Mouse (Mus musculus): ENCODE measurements around the gene Baiap2l2.
"Not testable (repeated sequence)": the region's sequence is repeated elsewhere in the genome, so short reads cannot be mapped to it uniquely, and the experiment has no call there.

Baiap2l2 gene

DNA sequence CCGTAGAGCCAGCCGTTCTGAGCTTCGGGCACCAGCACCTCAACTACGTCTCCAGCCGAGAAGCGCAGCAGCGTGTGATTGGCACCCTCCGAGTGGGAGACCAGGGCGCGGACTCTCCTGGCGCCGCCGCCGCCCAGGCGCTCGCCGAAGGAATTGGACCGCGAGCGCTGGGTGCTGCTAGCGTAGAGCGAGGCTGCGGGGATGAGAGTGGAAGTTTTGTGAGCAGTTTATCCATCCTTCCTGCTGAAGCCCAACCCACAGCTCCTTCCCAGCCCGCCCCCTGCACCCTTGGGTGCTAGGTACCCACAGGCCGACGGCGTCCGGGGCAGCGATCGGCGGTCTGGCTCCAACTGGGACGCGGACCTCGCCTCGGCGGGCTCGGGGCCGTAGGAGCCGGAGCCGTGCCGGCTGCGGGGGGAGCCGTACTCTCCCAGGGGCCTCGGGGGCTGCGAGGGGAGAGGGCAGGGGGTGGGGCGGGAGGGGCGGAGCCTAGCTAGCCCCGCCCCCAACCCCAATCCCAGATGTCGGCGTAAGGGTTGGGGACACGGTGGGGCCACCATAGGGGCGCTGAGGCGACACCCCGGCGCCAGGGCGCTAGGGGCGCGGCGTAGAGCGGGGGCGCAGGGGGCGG lies 24.1 kb downstream of the Baiap2l2 start:
- DNase-seq (ENCODE audit: low read depth, low spot score): peak; percentile 75

DNA sequence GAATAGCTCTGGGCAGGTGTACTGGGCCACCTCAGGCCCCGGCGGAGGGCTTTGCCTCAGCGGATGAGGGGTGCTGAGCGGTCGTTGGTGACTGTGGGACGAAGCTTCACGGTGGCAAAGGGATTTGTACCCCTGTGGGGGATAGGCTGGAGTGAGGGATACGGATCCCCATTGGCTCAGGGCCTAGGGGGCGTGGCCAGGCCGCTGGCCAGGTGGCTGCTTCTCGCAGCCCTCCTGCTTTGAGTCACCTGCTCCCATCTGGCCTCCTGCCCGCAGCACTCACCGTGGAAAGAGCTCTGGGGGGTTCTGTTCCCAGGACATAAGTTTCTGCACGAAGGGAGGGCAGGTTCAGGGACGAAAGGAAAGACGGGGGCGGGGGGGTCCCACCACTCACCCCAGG lies 26.8 kb downstream of the Baiap2l2 start:
- no peak for DNase-seq (ENCODE audit: low read depth, low spot score)

DNA sequence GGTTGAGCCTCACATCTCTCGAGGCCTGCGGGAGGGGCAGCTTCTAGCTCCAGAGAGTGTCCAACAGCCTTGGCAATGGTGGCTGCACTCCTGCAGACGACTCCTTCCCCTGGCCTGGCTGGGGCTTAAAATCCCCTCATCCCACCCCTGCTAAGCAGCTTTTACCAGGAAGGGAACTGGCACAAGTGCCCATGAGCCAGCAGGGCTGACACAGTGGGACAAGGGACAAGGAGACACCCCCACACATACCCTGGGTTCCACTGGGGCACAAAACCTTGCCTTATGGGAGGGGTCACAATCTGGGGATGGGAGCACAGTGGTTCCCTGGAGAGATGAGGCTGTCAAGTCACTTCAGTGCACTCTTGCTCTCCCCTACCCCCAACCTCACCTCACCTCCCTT lies 30.7 kb downstream of the Baiap2l2 start, which contains the start of gene Slc16a8:
Slc16a8 (minus strand) TSS at position 101 of the 400 bp plus-strand sequence.
- DNase-seq (ENCODE audit: low read depth, low spot score): no peak

DNA sequence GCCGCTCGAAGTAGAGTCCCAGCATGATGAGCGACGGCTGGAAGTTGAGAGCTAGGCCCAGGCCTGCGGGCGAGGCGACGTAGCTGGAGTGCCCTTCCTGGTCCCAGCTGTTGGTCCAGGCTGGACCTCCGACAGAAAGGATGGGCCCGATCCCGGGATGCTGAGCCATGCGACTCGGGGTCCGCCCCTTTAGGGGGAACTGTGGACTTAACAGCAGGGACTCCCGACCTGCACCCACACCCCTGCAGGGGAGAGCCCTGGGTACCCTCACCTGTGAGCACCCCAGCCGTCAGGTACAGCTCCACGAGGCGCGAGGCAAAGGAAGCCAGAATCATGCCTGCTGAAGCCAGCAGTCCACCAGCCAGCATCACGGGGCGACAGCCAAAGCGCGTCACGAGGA lies 32.8 kb downstream of the Baiap2l2 start:
- DNase-seq (ENCODE audit: low read depth, low spot score): no peak

DNA sequence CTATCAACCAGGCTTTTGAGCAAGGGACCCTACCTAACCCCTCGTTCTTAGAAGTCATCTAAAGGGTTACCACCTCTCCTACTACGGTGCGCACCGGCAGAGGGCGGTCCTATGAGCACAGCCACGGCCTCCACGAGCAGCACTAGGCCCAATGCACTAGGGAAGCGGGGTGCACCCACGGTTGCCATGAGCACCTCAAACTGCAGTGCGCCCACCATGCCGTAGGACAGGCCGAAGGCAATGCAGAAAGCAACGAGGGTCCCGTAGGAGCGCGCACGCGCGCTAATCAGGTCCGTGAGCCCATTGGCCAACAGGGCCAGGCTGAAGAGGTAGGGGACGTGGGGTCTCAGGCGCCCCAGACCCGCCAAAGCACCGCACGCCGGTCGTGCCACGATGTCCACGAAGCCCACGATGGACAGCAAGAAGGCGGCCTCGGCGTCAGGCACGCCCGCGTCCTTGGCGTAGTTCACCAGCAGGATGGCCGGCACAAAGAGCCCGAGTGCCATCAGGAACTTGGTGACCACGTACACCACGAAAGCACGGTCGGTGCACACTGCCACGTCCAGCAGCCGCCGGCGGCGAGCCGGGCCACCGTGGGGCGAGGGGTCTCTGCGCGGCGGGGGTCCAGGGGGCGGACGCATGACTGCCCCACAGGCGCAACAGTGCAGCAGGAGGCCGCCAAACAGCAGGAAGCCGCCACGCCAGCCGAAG lies 33.4 kb downstream of the Baiap2l2 start:
- DNase-seq (ENCODE audit: low read depth, low spot score): peak; percentile 59

DNA sequence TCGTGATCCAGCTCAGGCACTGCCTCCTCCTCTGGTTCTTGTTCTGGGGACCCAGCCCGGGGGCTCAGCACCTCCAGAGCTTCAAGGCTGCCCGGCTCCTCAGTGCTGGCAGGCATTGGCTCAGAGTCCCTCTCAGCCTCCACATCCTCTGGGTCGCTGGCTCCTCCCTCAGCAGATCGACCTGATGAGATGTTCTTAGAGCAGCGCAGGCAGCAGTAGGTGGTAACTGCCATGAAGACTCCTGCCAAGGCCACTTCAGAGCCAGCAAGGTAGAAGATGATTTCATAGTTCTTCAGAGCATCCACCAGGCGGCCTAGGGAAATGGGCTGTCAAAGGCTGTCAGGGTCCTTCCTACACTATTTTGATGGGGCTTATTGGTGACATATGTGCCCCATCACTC lies 34.2 kb downstream of the Baiap2l2 start:
- peak; percentile 74 for DNase-seq (ENCODE audit: low read depth, low spot score)

DNA sequence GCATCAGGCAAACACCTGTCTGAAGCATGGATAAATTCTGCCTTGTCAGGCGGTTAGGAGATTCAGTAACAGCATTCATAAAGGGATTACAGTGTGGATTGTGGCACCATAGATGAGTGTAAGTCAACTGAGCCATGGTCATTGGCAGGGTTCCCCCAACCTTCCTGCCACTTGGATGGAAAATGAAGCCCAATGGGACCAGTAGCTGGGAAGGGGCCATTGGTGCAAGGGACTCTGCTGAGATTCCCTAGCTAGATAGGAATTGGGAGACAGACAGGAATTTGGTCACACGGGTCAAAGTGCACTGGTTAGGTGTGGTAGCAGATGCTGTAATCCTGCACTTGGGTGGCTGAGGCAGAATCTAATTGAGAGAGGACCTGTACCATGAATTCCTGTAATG lies 35.1 kb downstream of the Baiap2l2 start:
- DNase-seq (ENCODE audit: low read depth, low spot score): no peak

DNA sequence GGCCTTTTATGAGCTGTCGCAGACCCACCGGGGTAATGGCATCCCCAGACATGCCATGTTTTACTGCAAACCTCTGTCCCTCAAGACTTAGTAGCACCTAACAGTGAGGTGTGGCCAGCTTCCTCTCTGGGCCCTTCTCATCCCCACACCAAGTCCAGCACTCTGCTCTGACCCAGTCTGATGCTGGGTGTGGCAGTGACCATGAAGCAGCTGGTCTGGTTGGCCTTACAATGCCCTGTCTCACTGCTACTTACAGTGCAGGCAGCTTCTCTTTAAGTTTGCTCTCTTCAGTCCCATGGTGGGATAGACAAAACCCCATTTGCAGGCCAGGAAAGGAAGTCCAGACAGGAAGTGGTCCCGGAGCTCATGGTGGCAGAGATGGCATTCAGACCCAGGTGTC lies 40.0 kb downstream of the Baiap2l2 start:
- no peak for DNase-seq (ENCODE audit: low read depth, low spot score)

DNA sequence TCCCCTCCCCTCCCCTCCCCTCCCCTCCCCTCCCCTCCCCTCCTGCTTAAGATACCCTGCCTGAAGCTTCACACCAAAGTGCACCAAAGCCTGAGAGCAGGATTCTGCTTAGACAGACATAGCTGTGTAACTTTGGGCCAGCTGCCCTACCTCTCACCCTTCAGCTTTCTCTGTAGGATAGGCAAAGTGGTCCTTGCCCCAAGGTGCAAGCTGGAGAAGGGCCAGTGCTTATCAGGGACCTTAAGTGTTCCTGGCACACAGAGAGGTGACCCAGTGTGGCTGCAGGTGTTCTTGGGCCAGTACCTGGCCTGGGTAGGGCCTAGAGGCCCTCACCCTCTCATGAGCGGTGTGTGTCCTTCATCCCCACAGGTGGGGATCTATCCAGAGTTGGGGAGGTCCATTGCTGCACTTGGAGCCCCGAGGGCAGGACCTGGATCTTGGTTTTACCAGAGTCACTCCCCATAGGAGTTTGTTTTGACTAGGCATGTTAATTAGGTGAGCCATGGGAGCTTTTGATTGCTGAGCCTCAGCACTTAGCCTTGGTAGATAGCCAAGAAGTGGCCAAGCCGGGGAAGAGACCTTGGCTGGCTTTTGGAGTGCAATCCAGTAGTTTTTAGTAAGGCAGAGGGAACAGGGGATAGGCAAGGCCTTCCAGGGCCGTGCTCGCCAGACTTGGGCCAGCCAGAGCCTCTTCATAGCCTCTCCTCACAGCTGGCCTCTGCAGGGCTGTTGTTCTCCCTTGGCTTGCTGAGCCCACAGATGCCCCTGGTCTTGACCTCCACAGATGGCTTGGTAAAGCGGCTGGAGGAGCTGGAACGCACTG lies 41.1 kb downstream of the Baiap2l2 start:
- DNase-seq (ENCODE audit: low read depth, low spot score): no peak

DNA sequence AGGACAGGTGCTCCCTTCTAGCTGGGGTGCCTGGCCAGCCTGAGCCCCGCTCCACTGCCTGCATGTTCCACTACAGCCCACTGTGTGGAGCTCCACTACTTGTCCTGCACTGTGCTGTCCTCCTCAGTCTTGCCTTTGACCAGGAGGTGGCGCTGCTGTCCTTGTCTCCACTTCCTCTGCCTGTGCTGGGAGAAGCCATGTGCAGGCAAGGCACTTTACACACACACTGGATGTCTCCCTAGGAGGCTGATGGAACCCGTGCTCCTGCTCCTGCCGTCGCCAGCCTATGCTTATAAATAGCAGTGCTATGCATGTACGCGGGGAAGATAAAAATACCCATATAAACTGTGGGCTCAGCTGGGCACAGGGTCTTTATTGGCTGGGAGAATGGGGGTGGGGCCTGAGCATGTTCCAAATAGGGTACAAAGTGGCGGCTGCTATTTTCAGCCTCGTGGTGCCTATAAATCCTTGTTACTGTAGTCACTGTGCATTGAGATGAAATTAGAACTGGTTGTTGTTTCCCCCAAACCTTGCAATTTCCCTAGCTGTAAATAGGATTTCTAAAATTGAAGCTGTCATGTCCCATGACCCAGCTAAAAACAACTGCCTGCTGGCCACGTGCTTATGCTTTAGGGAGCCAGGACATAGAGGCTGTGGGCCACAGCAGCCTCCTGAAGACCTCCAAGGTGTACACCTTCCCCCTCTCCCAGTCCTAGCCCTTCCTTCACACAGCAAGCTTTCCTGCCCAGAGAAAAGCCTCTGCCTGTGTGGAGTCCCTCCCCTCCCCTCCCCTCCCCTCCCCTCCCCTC lies 41.9 kb downstream of the Baiap2l2 start:
- DNase-seq (ENCODE audit: low read depth, low spot score): peak; percentile 99

DNA sequence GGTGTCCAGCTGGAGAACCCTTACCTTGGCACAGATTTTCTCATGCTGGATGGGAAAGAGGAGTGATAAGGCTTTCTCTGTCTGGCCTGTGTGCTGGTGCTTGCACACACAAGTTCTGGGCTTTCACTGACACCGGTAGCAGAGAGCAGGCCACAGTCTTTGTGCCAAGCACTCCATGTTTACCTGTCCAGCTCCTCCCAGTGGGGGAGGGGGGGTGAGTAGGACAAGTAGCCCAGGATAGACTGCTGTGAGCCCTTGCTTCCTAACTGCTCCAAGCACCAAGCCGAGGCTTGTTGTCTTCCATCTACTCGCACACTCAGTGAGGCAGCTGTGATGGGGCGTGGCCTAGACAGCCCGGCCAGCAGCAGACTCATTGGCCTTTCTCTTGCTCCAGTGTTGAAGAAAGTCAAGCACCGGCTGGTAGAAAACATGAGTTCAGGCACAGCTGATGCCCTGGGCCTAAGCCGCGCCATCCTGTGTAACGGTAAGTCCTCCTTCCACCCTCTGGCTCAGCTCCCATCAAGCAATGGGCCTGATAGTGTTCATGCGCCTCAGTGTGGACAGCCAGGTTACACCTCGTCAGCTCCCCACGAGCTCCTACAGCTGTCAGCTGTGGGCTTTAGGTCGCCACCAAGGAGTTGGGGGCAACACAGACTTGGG lies 42.6 kb downstream of the Baiap2l2 start:
- DNase-seq (ENCODE audit: low read depth, low spot score): peak; percentile 31

DNA sequence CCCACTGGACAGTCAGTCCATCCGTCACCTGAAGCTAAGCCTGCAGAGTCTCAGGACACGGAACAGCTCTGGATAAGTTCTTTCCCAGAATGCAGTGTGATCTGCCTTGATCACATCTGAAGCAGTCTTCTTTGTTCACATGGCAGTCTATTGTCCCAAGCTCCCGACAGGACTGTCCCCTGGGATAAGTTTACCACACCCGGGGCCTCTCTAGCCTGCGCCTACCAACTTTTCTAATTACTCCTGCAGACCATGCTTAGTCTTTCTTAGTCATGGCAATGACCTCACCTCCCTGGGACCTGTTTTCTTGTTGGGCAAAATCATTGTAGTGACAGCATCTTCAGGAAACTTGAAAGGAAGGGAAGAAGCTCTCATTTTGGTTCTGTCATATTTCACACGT lies 47.3 kb downstream of the Baiap2l2 start:
- no peak for DNase-seq (ENCODE audit: low read depth, low spot score)

DNA sequence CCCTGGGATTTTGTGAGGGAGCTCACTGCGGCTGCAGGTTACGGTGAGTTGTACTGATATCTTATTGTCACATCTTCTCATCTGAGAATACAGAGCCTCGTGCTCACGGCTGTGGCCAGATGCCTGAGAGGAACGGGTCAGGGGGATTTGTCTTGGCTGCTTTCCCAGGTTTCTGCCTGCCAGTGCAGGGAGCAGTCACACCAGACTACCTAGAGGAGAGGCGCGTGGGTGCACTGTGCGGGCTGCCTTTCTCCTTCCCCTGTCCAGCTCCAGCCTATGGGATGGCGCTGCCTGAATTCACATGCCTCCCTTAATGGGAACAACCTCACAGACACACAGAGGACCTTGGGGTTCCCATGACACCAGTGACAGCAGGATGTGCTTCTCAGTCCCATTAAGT lies 50.1 kb downstream of the Baiap2l2 start:
- no peak for DNase-seq (ENCODE audit: low read depth, low spot score)

DNA sequence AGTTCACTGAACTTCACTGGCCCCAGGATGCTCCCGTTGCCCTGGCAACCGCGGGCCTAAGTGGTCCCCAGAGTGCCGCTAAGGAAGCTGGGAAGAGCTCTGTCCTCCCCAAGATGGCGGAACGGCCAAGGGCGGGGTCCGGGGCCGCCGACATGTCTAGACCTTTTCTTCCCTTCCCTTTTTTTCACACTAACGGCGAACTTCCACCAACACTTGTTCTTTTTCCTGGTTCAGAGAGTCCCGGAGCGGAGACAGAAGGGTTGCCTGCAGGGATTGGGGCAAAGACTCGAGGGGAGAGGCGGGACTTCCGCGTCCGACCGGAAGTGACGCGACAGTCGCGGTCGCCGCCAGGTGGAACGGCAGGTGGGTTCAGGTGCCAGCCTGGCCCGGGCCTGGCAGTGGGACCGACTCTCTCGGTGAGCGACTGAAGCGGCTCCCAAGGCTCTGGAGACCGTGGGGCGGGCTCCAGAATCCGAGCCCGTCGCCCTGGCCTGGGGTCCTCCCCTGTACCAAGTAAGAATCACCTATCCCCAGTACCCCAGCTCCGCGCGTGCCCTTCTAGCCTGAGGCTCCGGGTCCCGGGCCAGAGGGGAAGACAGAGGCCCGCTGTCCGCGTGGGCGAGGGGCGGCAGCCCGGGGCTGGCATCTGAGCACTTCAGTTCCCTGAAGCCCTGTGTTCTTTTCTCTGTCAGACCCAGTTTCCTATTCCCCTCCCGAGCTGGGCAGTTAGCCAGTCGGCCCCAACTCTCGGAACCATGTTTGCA lies 56.1 kb downstream of the Baiap2l2 start, which contains the start of the genes Pick1 and Gm49486:
Pick1 (plus strand) TSS at position 116 of the 764 bp plus-strand sequence.
Gm49486 (plus strand) TSS at position 334 of the 764 bp plus-strand sequence.
- DNase-seq (ENCODE audit: low read depth, low spot score): peak; percentile 94

DNA sequence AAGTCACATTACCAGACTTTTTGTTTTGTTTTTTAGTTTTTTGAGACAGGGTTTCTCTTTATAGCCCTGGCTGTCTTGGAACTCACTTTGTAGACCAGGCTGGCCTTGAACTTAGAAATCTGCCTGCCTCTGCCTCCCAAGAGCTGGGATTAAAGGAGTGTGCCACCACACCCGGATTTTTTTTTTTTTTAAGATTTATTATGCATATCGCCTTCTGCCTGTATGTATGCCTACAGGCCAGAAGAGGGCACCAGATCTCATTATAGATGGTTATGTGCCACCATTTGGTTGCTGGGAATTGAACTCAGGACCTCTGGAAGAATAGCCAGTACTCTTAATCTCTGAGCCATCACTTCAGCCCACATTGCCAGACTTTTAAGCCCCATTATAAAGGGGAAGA lies 59.6 kb downstream of the Baiap2l2 start:
- DNase-seq (ENCODE audit: low read depth, low spot score): not testable (repeated sequence)

DNA sequence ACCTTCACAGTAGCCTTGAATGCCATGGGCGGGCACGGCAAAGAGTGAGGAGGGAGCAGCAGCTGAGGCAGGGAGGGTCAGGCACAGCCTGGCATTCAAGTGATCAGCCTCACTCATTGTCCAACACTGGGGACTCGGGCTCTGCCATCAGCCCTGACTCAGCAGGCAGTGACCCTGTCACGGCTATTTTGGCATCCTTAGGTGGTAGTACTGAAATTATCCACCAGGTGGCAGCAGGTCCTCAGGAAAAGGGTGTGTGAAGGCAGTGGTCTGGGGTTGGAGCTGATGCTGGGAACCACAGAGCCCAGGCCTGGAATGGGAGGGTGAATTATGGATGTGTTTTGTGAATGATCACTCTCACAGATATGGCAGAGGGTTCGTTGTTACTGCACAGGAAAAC lies 60.7 kb downstream of the Baiap2l2 start:
- peak; percentile 93 for DNase-seq (ENCODE audit: low read depth, low spot score)

DNA sequence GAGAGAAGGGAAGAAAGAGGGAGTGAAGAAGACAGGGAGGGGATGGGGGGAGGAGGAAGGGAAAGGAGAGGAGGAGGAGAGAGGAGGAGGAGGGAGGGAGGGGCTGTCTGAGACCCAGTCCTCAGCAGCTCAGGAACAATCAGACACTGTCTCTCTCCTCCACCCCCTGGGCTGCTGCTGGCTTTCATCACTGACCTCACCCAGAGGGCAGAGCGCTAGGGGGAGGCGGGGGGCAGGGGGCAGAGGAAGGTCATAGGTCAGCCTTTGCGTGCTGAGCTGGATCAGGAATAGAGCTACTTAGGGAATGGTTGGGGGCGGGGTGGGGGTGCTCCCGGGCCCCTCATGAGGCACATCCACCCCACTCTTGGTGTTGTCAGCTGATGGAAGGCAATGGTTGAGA lies 61.7 kb downstream of the Baiap2l2 start:
- peak; percentile 73 for DNase-seq (ENCODE audit: low read depth, low spot score)

DNA sequence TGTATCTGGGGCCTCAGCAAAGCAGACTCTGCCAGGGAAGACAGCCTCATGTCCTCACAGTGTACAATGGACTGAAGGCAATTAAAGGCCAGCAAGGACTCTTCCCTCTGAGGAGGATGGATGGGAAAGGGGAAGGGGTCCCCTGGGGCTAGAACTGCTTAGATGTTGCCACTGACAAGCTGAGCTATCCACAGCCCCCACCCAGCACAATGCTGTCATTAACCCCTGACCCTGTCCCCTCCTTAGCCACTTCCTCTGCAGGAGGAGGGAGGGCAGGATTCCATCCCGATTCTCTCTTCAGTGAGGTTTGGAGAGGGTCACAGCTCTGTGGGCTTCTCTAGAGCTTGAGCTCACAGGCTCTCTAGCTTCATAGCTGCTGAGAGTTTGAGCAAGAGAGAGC lies 65.8 kb downstream of the Baiap2l2 start:
- no peak for DNase-seq (ENCODE audit: low read depth, low spot score)

DNA sequence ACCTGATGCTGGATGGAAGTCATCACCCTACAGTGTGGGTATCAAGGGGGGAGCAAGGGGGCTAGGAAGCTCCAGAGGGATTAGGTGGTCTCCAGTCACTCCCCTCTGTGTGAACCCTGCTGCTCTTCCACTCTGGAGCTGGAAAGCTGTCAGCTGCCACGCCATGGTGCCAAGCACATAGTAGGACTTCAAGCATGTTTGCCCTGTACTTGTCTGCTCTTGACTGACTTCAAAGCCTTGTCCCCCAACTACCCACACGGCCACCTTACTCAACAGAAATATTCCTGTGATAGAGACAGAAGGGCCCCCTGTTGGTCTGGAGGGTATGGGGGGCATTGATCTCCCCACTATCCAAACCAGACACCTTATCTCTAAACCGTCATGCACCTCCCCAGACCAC lies 69.1 kb downstream of the Baiap2l2 start:
- DNase-seq (ENCODE audit: low read depth, low spot score): no peak

DNA sequence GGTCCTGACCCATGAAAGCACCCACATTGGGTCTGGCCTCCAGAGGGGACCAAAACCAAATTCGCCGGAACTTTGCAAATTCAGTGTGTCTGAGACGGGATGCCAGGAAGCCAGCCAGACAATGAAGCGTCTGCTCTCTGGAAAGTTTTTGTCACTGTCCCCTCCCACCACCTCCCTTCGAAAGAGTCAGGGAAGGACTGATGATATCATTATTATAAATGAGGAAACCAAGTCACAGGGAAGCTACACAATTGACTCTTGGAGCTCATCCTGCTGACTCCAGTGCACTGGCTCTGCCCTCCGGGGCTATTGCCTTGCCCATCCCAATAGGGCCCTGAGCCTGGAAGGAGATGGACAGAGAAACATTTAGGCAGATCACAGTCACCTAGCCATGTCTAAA lies 71.7 kb downstream of the Baiap2l2 start:
- peak; percentile 52 for DNase-seq (ENCODE audit: low read depth, low spot score)

All from brain, adult 2 months (tissue).